Mouse (Mus musculus): ENCODE results near the gene Rasl10b. TPM values are rescaled to one million over a fixed set of nuclear protein-coding genes. Genes with fewer than 3 reads are reported as not detected.

Gene Rasl10b
- polyA plus RNA-seq, 1 experiment from 2014 or later, result 0.12 TPM

DNA sequence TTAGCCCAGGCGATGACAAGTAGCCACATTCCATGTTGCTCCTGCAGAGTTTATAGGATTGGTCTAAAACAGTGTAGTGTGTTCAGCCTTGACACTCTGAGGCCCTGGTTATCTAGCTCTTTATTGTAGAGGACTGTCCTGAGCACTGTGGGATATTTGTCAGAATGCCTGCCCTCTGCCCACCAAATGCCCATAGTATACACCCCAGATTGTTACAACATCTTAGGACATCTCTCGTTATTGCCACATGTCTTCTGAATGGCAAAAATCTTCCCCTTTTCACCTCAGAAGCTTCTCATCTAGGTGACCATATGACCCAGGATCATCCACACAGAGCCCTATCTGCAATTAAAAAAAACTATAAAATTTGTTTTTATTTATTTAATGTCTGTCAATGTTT, 23.6 kb downstream of the Rasl10b start:
- ATAC-seq (ENCODE audit: insufficient read depth), result no peak
- no peaks in the 10 kb centered on the region for H3K9me3 ChIP-seq (replicated peaks)
- H3K36me3 ChIP-seq (replicated peaks), result no peaks in the 10 kb centered on the region
- peaks cover 55% of the 10 kb centered on the region for H3K27me3 ChIP-seq
- no peak overlapping the region for H3K9ac ChIP-seq
- 48% methylated on average over 2 of the region's 2 CpGs for WGBS (ENCODE audit: insufficient replicate concordance)
- H3K4me3 ChIP-seq (replicated peaks), result no peak overlapping the region
- H3K27ac ChIP-seq (replicated peaks), result no peak overlapping the region
- H3K4me2 ChIP-seq, result no peak overlapping the region
- H3K4me1 ChIP-seq (replicated peaks), result no peaks in the 10 kb centered on the region

DNA sequence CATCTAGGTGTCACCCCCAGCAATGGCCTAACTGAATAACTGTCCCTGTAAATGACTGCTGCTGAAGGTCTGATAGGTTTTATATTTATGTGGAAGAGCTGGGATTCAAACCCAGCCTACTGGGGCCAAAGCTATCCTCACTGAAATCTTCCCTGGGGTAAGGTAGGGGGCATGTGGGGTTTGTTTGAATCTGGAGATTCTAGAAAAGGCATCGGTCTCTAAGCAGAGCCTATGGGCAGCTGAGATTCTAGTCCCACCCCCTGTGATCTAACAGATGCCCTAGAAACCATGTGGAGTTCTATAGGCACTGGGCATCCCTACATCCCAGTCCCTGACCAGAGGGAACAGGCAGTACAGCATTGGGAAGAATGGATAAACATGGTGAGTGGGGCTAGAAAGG, 28.4 kb downstream of the Rasl10b start, which contains the start of gene 1700020L24Rik:
Gene 1700020L24Rik (plus strand): TSS at position 301 of the 400 bp plus-strand sequence.
- H3K27me3 ChIP-seq, result peaks cover 48% of the 10 kb centered on the region
- WGBS (ENCODE audit: insufficient replicate concordance), result 81% methylated on average over 1 of the region's 1 CpGs
- no peak for ATAC-seq (ENCODE audit: insufficient read depth)

DNA sequence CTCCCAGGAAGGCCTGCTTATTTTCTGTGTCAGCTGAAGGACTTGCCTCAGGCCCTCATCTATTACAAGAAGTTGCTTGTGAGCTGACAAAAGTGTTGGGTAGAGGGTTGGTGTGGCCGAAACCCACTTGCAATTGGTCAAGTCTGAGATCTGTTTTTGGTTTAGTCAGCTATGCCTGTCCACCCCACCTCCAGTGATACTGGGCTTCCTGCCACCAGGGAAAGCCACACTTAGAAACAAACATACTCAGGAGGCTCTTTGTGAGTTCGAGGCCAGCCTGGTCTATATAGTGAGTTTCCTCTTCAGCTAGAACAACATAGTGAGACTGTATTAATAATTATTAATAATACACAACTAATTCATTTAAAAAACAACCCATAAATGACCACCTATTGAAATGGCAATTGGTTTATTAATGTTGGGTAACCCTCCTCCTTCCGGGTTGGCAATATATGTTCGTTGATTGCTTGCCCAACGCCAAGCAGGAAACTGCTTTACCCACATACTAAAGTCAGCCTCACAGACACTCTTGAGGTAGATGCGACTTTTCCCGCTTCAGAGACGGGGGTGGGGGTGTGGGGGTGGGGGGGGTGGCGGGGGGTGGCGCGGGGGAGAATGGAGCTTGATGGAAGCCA, 30.6 kb downstream of the Rasl10b start:
- WGBS (ENCODE audit: insufficient replicate concordance), result 20% methylated on average over 11 of the region's 11 CpGs

More for the DNA sequence above, 28.4 kb downstream of the Rasl10b start, which contains the start of gene 1700020L24Rik:
- Histone ChIP-seq H3K9me3 (replicated peaks) (no peaks in the 10 kb centered on the region), H3K9ac (no peak within 1 kb of the TSS), H3K4me2 (no peak within 1 kb of the TSS), H3K4me3 (replicated peaks) (no peak within 1 kb of the TSS), H3K27ac (replicated peaks) (no peak within 1 kb of the TSS), H3K4me1 (replicated peaks) (peaks cover 10% of the 10 kb centered on the region), H3K36me3 (replicated peaks) (no peaks in the 10 kb centered on the region)

DNA sequence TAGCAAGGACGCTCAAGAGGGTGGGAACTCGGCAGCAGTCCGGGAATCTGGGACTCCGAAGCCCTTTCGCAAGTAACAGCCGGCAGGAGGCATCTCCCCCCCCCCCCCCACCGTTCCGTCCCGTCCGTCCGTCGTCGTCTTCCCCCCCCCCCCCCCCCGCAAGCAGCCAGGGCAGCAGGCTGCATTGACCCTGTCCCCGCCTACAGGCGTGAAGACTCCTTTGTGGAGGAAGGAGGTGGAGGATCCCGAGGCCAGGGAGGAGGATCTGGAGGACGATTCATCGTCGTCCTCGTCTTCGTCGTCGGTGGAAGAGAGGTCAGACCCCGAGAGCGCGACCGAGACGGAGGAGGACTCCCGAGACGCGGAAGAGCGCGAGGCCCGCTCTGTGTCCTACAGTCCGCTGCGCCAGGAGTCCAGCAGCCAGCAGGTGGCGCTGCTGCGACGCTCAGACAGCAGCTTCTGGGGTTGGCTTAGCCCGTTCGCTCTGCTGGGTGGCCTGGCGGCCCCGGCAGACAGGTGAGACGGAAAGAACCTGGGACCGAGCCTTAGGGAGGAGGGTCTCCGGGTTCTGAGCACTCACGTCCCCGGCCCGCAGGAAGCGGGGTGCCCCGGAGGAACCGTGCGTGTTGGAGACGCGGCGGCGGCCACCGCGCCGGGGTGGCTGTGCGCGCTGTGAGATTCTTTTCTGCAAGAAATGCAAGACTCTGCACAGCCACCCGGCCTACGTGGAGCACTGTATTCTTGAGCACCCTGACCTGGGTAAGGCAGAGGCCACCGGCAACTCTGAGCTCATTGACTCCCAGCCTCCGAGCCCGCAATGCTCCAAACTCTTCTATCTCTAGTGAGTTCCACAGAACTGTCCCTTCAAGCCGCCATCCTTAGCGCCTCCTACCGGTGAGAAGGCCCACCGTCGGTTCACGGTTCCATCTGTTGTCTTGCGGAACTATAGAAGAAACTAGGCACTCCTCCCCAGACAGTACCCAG, 31.4 kb downstream of the Rasl10b start:
- Histone ChIP-seq H3K27ac (replicated peaks) (no peak overlapping the region; the same call in 1 of the 2 replicates), H3K27me3 (peaks cover 67% of the 10 kb centered on the region), H3K4me3 (replicated peaks) (peak overlapping the region; percentile 71), H3K9ac (peak overlapping the region; percentile 65), H3K9me3 (replicated peaks) (no peaks in the 10 kb centered on the region), H3K4me1 (replicated peaks) (peaks cover 30% of the 10 kb centered on the region), H3K4me2 (peak overlapping the region; percentile 95), H3K36me3 (replicated peaks) (no peaks in the 10 kb centered on the region)
- peak; percentile 90 for ATAC-seq (ENCODE audit: insufficient read depth)
- under 1% methylated on average over 67 of the region's 75 CpGs for WGBS (ENCODE audit: insufficient replicate concordance)

More for the DNA sequence above, 30.6 kb downstream of the Rasl10b start:
- peak overlapping the region; percentile 71 for H3K4me3 ChIP-seq (replicated peaks)
- H3K4me2 ChIP-seq, result peak overlapping the region; percentile 95
- ATAC-seq (ENCODE audit: insufficient read depth), result no peak
- no peak overlapping the region; the same call in 1 of the 2 replicates for H3K9ac ChIP-seq
- no peaks in the 10 kb centered on the region for H3K36me3 ChIP-seq (replicated peaks)
- peaks cover 26% of the 10 kb centered on the region for H3K4me1 ChIP-seq (replicated peaks)
- no peaks in the 10 kb centered on the region for H3K9me3 ChIP-seq (replicated peaks)
- 0 out of 2 replicates have a peak overlapping the region, but pooled peaks have one; percentile 24 for H3K27ac ChIP-seq (replicated peaks)
- H3K27me3 ChIP-seq, result peaks cover 65% of the 10 kb centered on the region

DNA sequence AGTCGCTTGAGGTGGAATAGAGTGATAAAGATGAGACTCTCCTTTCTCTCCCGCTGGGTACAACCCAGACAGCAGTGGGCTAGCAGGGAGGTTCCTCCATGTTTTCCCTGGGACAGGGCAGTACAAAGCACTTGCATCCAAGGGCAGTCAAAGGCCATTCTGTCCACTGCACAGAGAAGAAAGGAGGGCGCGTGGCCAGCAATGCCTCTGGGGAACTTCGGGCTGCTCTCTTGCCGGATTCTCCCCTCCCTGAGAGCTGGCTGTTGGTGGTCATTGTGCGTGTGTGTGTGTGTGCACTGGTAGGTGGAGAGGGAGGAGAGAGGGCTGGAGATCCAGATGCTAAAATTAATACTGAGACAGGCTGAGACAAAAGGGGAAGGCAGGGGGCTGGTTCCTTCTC, 32.3 kb downstream of the Rasl10b start:
- peaks cover 70% of the 10 kb centered on the region for H3K27me3 ChIP-seq
- 47% methylated on average over 7 of the region's 7 CpGs for WGBS (ENCODE audit: insufficient replicate concordance)
- H3K27ac ChIP-seq (replicated peaks), result no peak overlapping the region
- peaks cover 30% of the 10 kb centered on the region for H3K4me1 ChIP-seq (replicated peaks)
- peak overlapping the region; percentile 71 for H3K4me3 ChIP-seq (replicated peaks)
- no peaks in the 10 kb centered on the region for H3K36me3 ChIP-seq (replicated peaks)
- no peaks in the 10 kb centered on the region for H3K9me3 ChIP-seq (replicated peaks)
- no peak for ATAC-seq (ENCODE audit: insufficient read depth)
- peak overlapping the region; percentile 95 for H3K4me2 ChIP-seq
- H3K9ac ChIP-seq, result 0 out of 2 replicates have a peak overlapping the region, but pooled peaks have one; percentile 65

DNA sequence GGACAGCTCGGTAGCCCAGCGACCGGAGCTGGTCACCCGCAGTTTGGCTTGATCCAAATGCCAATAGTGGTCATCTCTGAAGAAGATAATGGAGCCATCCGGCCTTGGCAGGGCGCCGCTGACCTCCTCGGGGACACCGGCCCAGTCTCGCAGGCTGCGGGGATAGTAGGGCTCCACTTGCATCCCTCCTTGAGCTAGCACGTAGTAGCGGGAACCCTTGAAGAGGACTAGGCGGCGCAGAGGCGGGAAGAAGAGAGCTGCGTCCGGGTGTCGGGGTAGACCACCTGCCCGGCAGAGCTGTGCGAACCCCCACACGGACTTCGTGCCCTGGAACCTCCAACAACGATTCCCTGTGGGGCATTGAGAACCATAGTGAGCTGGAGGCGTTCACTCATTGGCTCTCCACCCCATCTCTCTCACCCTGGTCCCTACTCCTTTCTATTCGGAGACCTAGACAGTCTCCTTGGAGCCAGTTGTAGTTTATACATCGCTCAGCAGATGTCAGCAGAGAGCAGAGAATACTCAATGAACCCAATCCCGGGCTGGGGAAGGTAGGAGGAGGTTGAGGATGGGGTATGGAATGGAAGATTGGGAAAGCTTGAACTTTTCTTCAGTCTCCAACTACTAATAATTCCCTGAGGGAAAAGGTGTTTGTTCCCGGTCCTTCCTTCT, 33.8 kb downstream of the Rasl10b start:
- no peak overlapping the region for H3K4me3 ChIP-seq (replicated peaks)
- no peaks in the 10 kb centered on the region for H3K9me3 ChIP-seq (replicated peaks)
- H3K9ac ChIP-seq, result no peak overlapping the region
- no peak overlapping the region for H3K27ac ChIP-seq (replicated peaks)
- WGBS (ENCODE audit: insufficient replicate concordance), result 12% methylated on average over 29 of the region's 29 CpGs
- no peak for ATAC-seq (ENCODE audit: insufficient read depth)
- H3K4me2 ChIP-seq, result peak overlapping the region; percentile 44
- no peaks in the 10 kb centered on the region for H3K36me3 ChIP-seq (replicated peaks)
- H3K27me3 ChIP-seq, result peaks cover 73% of the 10 kb centered on the region
- H3K4me1 ChIP-seq (replicated peaks), result peaks cover 35% of the 10 kb centered on the region

DNA sequence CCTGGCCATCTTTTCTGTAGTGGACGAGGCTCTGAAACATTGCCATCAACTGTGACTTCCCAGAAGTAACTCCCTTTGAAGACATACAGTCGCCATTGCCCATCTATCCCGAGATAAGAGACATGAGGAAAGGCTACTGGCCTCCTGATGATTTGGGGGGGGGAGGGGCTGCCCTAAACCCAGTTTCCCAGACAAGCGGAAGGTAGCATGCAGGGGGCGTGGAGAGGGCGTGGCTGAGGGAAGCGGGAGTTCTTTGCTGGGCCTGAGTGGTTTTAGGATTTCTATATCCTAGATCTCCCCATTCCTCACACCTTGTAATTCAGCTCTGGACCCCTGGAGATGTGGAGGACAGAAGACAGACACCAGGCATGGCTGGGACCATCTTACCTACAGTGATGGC, 34.9 kb downstream of the Rasl10b start:
- Histone ChIP-seq H3K36me3 (replicated peaks) (no peaks in the 10 kb centered on the region), H3K27ac (replicated peaks) (no peak overlapping the region), H3K4me1 (replicated peaks) (peaks cover 40% of the 10 kb centered on the region), H3K4me3 (replicated peaks) (no peak overlapping the region), H3K9me3 (replicated peaks) (no peaks in the 10 kb centered on the region), H3K9ac (no peak overlapping the region), H3K4me2 (no peak overlapping the region; the same call in 1 of the 2 replicates), H3K27me3 (peaks cover 68% of the 10 kb centered on the region)
- ATAC-seq (ENCODE audit: insufficient read depth), result no peak
- 6% methylated on average over 7 of the region's 7 CpGs for WGBS (ENCODE audit: insufficient replicate concordance)

DNA sequence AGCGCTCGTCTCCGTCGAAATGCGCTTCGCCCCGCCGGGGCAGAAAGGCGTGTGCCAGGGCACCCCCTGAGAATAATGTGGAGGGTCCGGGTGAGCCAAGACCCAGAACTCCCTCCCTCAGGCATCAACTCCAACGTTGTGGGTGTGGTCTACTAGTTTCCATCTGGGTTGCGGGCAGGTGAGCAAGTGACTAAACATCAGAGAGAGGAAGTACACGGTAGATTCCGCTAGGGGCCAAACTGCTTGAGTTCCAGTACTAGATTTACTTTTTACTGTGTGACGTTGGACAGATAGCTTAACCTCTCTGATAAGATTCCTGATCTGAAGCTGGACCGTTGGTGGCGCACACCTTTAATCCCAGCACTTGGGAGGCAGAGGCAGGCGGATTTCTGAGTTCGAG, 36.1 kb downstream of the Rasl10b start:
- no peak overlapping the region for H3K9ac ChIP-seq
- no peak for ATAC-seq (ENCODE audit: insufficient read depth)
- peaks cover 67% of the 10 kb centered on the region for H3K27me3 ChIP-seq
- WGBS (ENCODE audit: insufficient replicate concordance), result 16% methylated on average over 19 of the region's 19 CpGs
- no peak overlapping the region for H3K27ac ChIP-seq (replicated peaks)
- peak overlapping the region; percentile 24; the same call in 1 of the 2 replicates for H3K4me3 ChIP-seq (replicated peaks)
- peaks cover 44% of the 10 kb centered on the region for H3K4me1 ChIP-seq (replicated peaks)
- no peaks in the 10 kb centered on the region for H3K9me3 ChIP-seq (replicated peaks)
- no peaks in the 10 kb centered on the region for H3K36me3 ChIP-seq (replicated peaks)
- H3K4me2 ChIP-seq, result peak overlapping the region; percentile 47

DNA sequence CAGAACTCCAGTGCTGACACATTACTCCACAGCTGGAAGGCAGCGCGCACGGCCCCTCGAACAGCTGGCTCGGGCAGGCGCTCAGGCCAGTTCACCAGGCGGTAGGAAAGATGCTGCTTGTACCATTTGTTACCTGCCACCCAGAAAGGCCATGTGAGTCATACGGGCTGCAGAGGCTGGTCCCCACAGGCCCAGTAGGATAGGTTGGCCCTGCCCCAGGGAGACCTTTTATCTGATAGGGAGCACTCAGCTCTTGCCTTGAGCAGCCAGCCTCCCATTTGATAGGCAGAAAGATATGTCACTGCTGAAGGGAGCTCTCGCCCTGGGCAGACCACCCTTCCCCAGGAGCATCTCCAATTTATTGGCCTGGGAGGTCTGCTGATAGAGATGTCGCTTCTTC, 38.7 kb downstream of the Rasl10b start:
- Histone ChIP-seq H3K27me3 (peaks cover 49% of the 10 kb centered on the region), H3K4me2 (no peak overlapping the region), H3K4me3 (replicated peaks) (no peak overlapping the region), H3K36me3 (replicated peaks) (no peaks in the 10 kb centered on the region), H3K9me3 (replicated peaks) (no peaks in the 10 kb centered on the region), H3K9ac (no peak overlapping the region), H3K4me1 (replicated peaks) (peaks cover 31% of the 10 kb centered on the region), H3K27ac (replicated peaks) (no peak overlapping the region)
- ATAC-seq (ENCODE audit: insufficient read depth), result no peak
- WGBS (ENCODE audit: insufficient replicate concordance), result 69% methylated on average over 10 of the region's 10 CpGs

DNA sequence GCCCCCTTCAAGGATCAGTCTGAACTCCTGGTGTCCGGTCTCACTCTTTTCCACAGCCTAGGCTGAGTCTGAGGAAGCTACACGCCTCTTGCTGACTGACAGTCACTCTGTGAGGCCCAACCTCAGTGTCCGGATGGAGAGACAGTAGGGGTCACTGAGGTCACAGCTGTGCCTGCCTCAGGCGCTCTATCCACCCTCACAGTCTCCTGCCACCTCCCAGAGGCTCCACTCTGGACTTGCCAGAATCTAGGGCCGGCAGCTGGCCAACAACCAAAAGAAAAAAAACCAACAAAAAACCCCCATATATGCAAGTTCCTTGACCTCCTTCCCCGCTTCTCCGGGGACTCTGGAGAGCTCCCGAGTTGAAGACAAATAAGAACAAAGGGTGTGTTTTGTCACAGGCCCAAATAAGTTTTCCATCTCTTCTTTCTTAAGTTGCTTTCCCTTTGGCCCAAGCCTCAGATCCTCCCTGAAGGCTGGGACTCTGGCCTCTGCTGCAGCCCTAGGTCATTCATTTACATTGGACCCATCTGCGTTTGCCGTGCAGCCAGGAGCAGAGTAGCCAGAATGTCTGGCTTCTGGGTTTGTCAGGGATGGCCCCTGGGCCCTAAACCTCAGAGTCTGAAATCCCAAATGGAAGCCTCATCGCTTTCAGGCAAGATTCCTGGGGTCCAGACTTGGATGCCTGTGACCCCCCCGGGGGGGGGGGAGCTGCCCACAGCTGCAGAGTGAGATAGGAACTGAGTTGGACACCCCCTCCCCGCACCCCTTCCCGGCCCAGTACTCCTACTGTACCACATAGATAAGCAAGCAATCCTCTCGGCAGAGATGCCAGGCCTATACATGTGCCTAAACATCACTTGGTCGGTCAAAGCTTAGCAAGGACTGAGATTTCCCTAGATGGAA, 39.3 kb downstream of the Rasl10b start:
- Histone ChIP-seq H3K9me3 (replicated peaks) (no peaks in the 10 kb centered on the region), H3K9ac (no peak overlapping the region), H3K27ac (replicated peaks) (no peak overlapping the region), H3K27me3 (peaks cover 43% of the 10 kb centered on the region), H3K4me2 (no peak overlapping the region), H3K4me3 (replicated peaks) (no peak overlapping the region), H3K4me1 (replicated peaks) (peaks cover 27% of the 10 kb centered on the region), H3K36me3 (replicated peaks) (no peaks in the 10 kb centered on the region)
- ATAC-seq (ENCODE audit: insufficient read depth), result no peak
- WGBS (ENCODE audit: insufficient replicate concordance), result 32% methylated on average over 16 of the region's 16 CpGs
